Mouse (Mus musculus) ES-E14 (cell line): ENCODE data around the gene Smim12.

ENCODE experiments used
- MAFK ChIP-seq: IDR thresholded peaks from 2 replicates; pipeline ENCODE4 v1.6.1; 2014; ENCODE audit warnings: mild to moderate bottlenecking, low read depth, low read length, inconsistent platforms; ENCODE audit not compliant: insufficient read depth
- ZNF384 ChIP-seq: IDR thresholded peaks from 2 replicates; pipeline ENCODE4 v1.6.1; 2012; ENCODE audit warnings: low read depth, low read length, inconsistent platforms

- TF ChIP-seq MAFK (no peak), ZNF384 (no peak)
Observed at GRCm38 (mm10) chr4:127200164-127200722, 43.3 kb upstream of the Smim12 start.
